23 mouse cellular contexts compared by ENCODE assay signal in genomic region chr2:10340022-10340421, GRCm38 (mm10). TPM values are rescaled to one million over a fixed set of nuclear protein-coding genes. Genes with fewer than 3 reads are reported as not detected.
A peak's percentile ranks its signal among the peaks of the same experiment; 100 is the strongest.
DNase-seq lines count a peak whose midpoint lies in the region; ATAC-seq and TF ChIP-seq lines count a peak whose summit lies in the region.
"Had no signal": no experiment of that assay in that cellular context is flagged by ENCODE, and none has a peak within 500 bp of the region (broad histone marks: within the 10 kb centered on the region; RNA-seq: fewer than 3 reads in every experiment).

No protein-coding gene starts in this region.

- no peak for TF ChIP-seq CTCF in kidney, postnatal 0 days (IDR thresholded peaks at IDR 0.05; ENCODE audit: low read depth)
- no peak for TF ChIP-seq CTCF in lung, embryonic 14.5 days (IDR thresholded peaks at IDR 0.05; ENCODE audit: low read depth)

- H3K9ac ChIP-seq in kidney, embryonic 14.5 days (ENCODE audit: low read depth, low read length), result no peak overlapping the region
- H3K9ac ChIP-seq in kidney, postnatal 0 days (ENCODE audit: low read depth, low read length), result no peak overlapping the region
- H3K9ac ChIP-seq in lung, embryonic 14.5 days, result no peak overlapping the region
- H3K9ac ChIP-seq: embryonic facial prominence, embryonic 12.5 days; forebrain, embryonic 13.5 days; forebrain, embryonic 15.5 days had no signal

- no peak overlapping the region for H3K4me2 ChIP-seq in kidney, embryonic 14.5 days (replicated peaks; ENCODE audit: low read depth, low read length)
- H3K4me2 ChIP-seq in kidney, postnatal 0 days (ENCODE audit: low read length), result no peak overlapping the region
- H3K4me2 ChIP-seq in lung, embryonic 14.5 days, result no peak overlapping the region
- H3K4me2 ChIP-seq: embryonic facial prominence, embryonic 12.5 days; forebrain, embryonic 13.5 days; forebrain, embryonic 15.5 days had no signal

- H3K4me3 ChIP-seq in kidney, embryonic 14.5 days (ENCODE audit: low read length), result no peak overlapping the region
- no peak overlapping the region for H3K4me3 ChIP-seq in kidney, postnatal 0 days (replicated peaks; ENCODE audit: low read depth, low read length)
- H3K4me3 ChIP-seq in lung, embryonic 14.5 days (ENCODE audit: low read depth, low read length), result no peak overlapping the region
- H3K4me3 ChIP-seq: embryonic facial prominence, embryonic 10.5 days; embryonic facial prominence, embryonic 12.5 days; forebrain, embryonic 13.5 days; forebrain, embryonic 15.5 days had no signal

- no peaks in the 10 kb centered on the region for H3K4me1 ChIP-seq in kidney, embryonic 14.5 days (ENCODE audit: control insufficient read depth, insufficient read depth, low read length)
- H3K4me1 ChIP-seq in kidney, postnatal 0 days (replicated peaks; ENCODE audit: insufficient read depth, low read length), result no peaks in the 10 kb centered on the region
- no peaks in the 10 kb centered on the region for H3K4me1 ChIP-seq in lung, embryonic 14.5 days (ENCODE audit: insufficient read depth)
- H3K4me1 ChIP-seq: embryonic facial prominence, embryonic 10.5 days; embryonic facial prominence, embryonic 12.5 days; forebrain, embryonic 13.5 days; forebrain, embryonic 15.5 days had no signal

- 0 out of 2 replicates have a peak, but pooled peaks have one; percentile 64 for ATAC-seq in kidney, embryonic 14.5 days (ENCODE audit: low FRiP score, low TSS enrichment)
- no peak for ATAC-seq in kidney, postnatal 0 days (replicated peaks; ENCODE audit: low FRiP score, low read depth)
- ATAC-seq in lung, embryonic 14.5 days (ENCODE audit: insufficient read depth), result no peak
- ATAC-seq: activated CD4-positive, CD25-positive, alpha-beta regulatory T cell, adult 4 months; CD4-positive, CD25-positive, alpha-beta regulatory T cell, adult 4 months; forebrain, embryonic 13.5 days; forebrain, embryonic 15.5 days; Patski had no signal

- H3K27ac ChIP-seq in kidney, embryonic 14.5 days (ENCODE audit: low read depth, low read length), result no peak overlapping the region
- no peak overlapping the region for H3K27ac ChIP-seq in kidney, postnatal 0 days
- no peak overlapping the region for H3K27ac ChIP-seq in lung, embryonic 14.5 days (ENCODE audit: low read depth)
- H3K27ac ChIP-seq: embryonic facial prominence, embryonic 10.5 days; embryonic facial prominence, embryonic 12.5 days; forebrain, embryonic 13.5 days; forebrain, embryonic 15.5 days had no signal

- WGBS in kidney, embryonic 14.5 days, result 20% methylated on average over 1 of the region's 1 CpGs
- WGBS in kidney, postnatal 0 days, result 29% methylated on average over 1 of the region's 1 CpGs
- WGBS in lung, embryonic 14.5 days, result 23% methylated on average over 1 of the region's 1 CpGs

- H3K36me3 ChIP-seq in kidney, embryonic 14.5 days (ENCODE audit: control insufficient read depth, insufficient read depth, low read length), result no peaks in the 10 kb centered on the region
- no peaks in the 10 kb centered on the region for H3K36me3 ChIP-seq in kidney, postnatal 0 days (ENCODE audit: insufficient read depth, low read length)
- H3K36me3 ChIP-seq in lung, embryonic 14.5 days (ENCODE audit: insufficient read depth), result no peaks in the 10 kb centered on the region
- H3K36me3 ChIP-seq: embryonic facial prominence, embryonic 10.5 days; embryonic facial prominence, embryonic 12.5 days; forebrain, embryonic 15.5 days; G1E had no signal

- H3K9me3 ChIP-seq in kidney, embryonic 14.5 days (ENCODE audit: control insufficient read depth, low read length), result no peaks in the 10 kb centered on the region
- H3K9me3 ChIP-seq in kidney, postnatal 0 days (replicated peaks; ENCODE audit: low read length), result no peaks in the 10 kb centered on the region
- H3K9me3 ChIP-seq in lung, embryonic 14.5 days (ENCODE audit: low read depth, low read length), result no peaks in the 10 kb centered on the region
- H3K9me3 ChIP-seq: embryonic facial prominence, embryonic 10.5 days; embryonic facial prominence, embryonic 12.5 days; forebrain, embryonic 13.5 days; forebrain, embryonic 15.5 days; G1E had no signal

- H3K27me3 ChIP-seq in kidney, embryonic 14.5 days (ENCODE audit: control insufficient read depth, insufficient read depth, low read length), result no peaks in the 10 kb centered on the region; the same call in 1 of the 2 replicates
- H3K27me3 ChIP-seq in kidney, postnatal 0 days (ENCODE audit: insufficient read depth, low read length), result no peaks in the 10 kb centered on the region
- H3K27me3 ChIP-seq in lung, embryonic 14.5 days (ENCODE audit: insufficient read depth, low read length), result no peaks in the 10 kb centered on the region
- H3K27me3 ChIP-seq: CH12.LX; embryonic facial prominence, embryonic 12.5 days had no signal

- DNase-seq in kidney, adult 11 months, result no peak
- peak; percentile 23 for DNase-seq in kidney, postnatal 0 days (ENCODE audit: low spot score)
- no peak for DNase-seq in kidney, adult 8-10 months
- peak; percentile 25 for DNase-seq in lung, embryonic 14.5 days
- DNase-seq in lung, postnatal 36 days, result no peak
- DNase-seq: adrenal gland, adult 8-10 months; adrenal gland, postnatal 14 days; adrenal gland, postnatal 36 days; B cell, adult 2 months; cerebellum, adult 11-12 months; cerebellum, adult 2 months; cerebellum, adult 9-10 months; cerebellum, postnatal 25 days had no signal

RNA-seq across cellular contexts. Expression of gene Sfmbt2, which starts 30.3 kb away (rescaled TPM):
- 1.9 and 2.3 TPM in 2 replicates for polyA plus RNA-seq in kidney, embryonic 14.5 days (2014; fragmentation: Nextera tagmentation; extraction: Ambion mirVana)
- polyA plus RNA-seq in kidney, postnatal 0 days (2015; fragmentation: Nextera tagmentation; extraction: Ambion mirVana), result 0.84 and 0.93 TPM in 2 replicates
- polyA plus RNA-seq in lung, embryonic 14.5 days (2014; fragmentation: Nextera tagmentation; extraction: Ambion mirVana), result 1.8 and 1.9 TPM in 2 replicates

Comparison
In these comparisons a context has a peak if more than half of its experiments do, and no peak if none do; other contexts are left out.
1. DNase-seq: peak in kidney, postnatal 0 days (single experiment) and lung, embryonic 14.5 days (single experiment); none in kidney, adult 11 months (single experiment), kidney, adult 8-10 months (0 of 2) and lung, postnatal 36 days (single experiment).